Mouse (Mus musculus): ENCODE measurements around the gene Ndufaf5. TPM values are rescaled to one million over a fixed set of nuclear protein-coding genes. Genes with fewer than 3 reads are reported as not detected.

Gene Ndufaf5
- total RNA-seq (2023) = 10 to 100 TPM; 19.3 to 25.8 TPM

DNA sequence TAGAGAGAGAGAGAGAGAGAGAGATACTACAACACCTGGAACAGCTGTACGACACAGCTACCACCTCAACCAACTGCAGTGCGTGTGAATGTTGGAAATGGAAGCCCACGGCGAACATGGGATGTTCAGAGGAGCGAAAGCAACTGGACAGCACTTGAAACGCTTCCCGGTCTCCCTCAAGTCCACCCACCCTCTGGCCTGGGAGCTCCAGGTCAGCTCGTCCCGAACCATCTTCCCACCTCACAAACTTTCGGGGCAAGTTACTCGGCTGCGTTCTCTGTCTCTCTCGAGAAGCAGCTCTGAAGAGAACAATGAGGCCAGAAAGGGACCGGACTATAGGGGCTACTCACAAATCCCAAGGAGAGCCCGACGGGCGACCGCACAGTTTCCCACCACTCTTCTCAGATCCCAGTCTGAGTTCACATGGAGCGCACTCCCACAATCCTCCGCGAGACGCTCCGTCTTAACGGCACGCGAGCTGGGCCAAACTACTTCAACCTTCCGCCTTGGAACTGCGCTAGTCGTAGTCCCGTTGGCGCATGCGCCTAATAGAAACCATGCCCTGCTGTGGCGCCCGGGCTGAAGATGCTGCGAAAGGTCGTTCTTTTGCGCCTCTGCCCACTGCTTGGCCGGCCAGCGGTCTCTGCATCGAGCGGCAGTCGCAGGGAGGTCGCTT lies at the start of gene Ndufaf5, which contains the start of gene Esf1:
Ndufaf5 (plus strand) TSS at position 523 of the 676 bp plus-strand sequence.
Esf1 (minus strand) TSS at position 438 of the 676 bp plus-strand sequence.

DNA sequence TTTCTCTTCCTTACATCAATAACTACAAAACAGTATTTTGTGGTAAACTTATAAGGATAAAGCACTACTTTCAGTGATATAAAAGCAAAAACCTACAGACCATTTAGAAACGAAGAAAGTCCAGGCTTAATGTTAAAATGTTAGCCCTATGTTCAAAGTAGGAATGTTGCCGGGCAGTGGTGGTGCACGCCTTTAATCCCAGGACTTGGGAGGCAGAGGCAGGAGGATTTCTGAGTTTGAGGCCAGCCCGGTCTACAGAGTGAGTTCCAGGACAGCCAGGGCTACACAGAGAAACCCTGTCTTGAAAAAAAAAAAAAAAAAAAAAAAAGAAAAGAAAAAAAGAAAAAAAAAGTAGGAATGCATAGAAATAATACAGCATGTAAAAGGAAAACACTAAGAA lies 18.7 kb upstream of the Ndufaf5 start, which contains the start of gene Gm17374:
Gm17374 (plus strand) TSS at position 301 of the 400 bp plus-strand sequence.

Other genes with a start within 250 kb of the Ndufaf5 start
- 10 to 100 TPM; 31.2 to 37.8 TPM for gene Tasp1, start 103.8 kb upstream of the Ndufaf5 start, total RNA-seq (2023)
- gene Gm17374, start 18.6 kb upstream of the Ndufaf5 start, total RNA-seq (2023) = not detected
- gene Esf1, start 85 bp upstream of the Ndufaf5 start, total RNA-seq (2023) = 10 to 100 TPM; 32.5 to 33.2 TPM
- gene Sel1l2, start 219.1 kb downstream of the Ndufaf5 start, total RNA-seq (2023) = not detected
- 1 to 10 TPM; 1.8 TPM for gene Macrod2, start 224.7 kb downstream of the Ndufaf5 start, total RNA-seq (2023)

All from T-cell, adult 66 days (primary cell).